Mouse (Mus musculus): ENCODE data around the gene Slc1a3. TPM values are rescaled to one million over a fixed set of nuclear protein-coding genes. Genes with fewer than 3 reads are reported as not detected.

Gene Slc1a3
- polyA plus RNA-seq, 1 experiment from 2014 or later: 48.7 TPM

DNA sequence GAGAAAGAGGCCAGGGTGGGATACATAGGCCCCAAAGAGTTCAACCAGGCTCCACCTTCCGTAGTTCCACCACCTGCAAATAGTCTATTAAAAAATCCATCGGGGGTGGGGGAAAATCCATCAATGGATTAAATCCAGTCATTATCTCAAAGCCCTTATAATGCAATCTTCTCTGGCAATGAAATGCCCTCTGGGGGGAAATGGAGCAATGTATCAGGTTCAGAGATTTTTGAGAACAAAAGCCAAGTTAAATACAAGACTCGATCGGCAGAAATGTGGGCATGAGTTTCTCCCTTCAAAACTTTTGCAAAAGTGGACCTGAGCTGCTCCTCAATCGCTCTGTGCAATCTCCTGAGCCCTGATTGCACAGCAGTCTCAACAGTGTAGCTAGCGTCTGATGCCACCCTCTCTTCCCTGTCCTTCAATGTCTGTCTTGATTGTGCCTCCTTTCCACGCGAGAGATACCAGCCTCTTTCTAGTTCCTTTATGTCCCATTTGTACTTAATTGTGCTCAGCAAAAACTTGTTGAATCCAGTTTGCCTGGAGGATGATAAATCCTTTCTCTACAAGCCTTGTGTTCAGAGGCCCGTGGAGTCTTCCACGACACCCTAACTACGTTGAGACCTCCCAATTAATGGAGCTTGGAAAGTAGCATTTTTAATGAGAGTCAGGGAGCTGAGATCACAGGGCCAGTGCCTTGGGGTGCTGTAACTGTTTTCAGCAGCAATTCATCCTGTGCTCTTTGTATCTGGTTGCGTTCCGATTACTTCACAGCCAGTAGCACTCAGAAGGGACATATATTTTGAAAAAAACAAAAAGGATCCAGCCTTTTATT is 109.0 kb downstream of the Slc1a3 start:
- 0 out of 2 replicates have a peak, but pooled peaks have one; percentile 33 for ATAC-seq (replicated peaks; ENCODE audit: low FRiP score)
- WGBS: 56% methylated on average over 13 of the region's 13 CpGs

GRCm38 (mm10) chr15:8596375-8596900 is 114.1 kb downstream of the Slc1a3 start:
- no peak overlapping the region for H3K27ac ChIP-seq (ENCODE audit: low read depth, low read length)
- no peaks in the 10 kb centered on the region for H3K9me3 ChIP-seq (ENCODE audit: control insufficient read depth, low read length)
- no peak overlapping the region for H3K4me2 ChIP-seq (ENCODE audit: low read depth, low read length, severe bottlenecking)
- H3K9ac ChIP-seq (ENCODE audit: low read length): no peak overlapping the region
- H3K27me3 ChIP-seq (ENCODE audit: control insufficient read depth, insufficient read depth, low read length): no peaks in the 10 kb centered on the region
- WGBS: 80% methylated on average over 8 of the region's 8 CpGs
- H3K36me3 ChIP-seq (ENCODE audit: control insufficient read depth, insufficient read depth, low read length): no peaks in the 10 kb centered on the region
- no peaks in the 10 kb centered on the region for H3K4me1 ChIP-seq (replicated peaks; ENCODE audit: control insufficient read depth, insufficient read depth, low read length)
- no peak overlapping the region for H3K4me3 ChIP-seq (ENCODE audit: low read depth, low read length)
- ATAC-seq (replicated peaks; ENCODE audit: low FRiP score) (no peak), DNase-seq (ENCODE audit: low spot score) (no peak)

More for the DNA sequence above, 109.0 kb downstream of the Slc1a3 start:
- Histone ChIP-seq H3K4me3 (ENCODE audit: low read depth, low read length) (no peak overlapping the region), H3K36me3 (ENCODE audit: control insufficient read depth, insufficient read depth, low read length) (no peaks in the 10 kb centered on the region), H3K4me2 (ENCODE audit: low read depth, low read length, severe bottlenecking) (no peak overlapping the region), H3K4me1 (replicated peaks; ENCODE audit: control insufficient read depth, insufficient read depth, low read length) (no peaks in the 10 kb centered on the region), H3K9me3 (ENCODE audit: control insufficient read depth, low read length) (no peaks in the 10 kb centered on the region), H3K9ac (ENCODE audit: low read length) (no peak overlapping the region), H3K27ac (ENCODE audit: low read depth, low read length) (no peak overlapping the region), H3K27me3 (ENCODE audit: control insufficient read depth, insufficient read depth, low read length) (no peaks in the 10 kb centered on the region)
- no peak for DNase-seq (ENCODE audit: low spot score)

DNA sequence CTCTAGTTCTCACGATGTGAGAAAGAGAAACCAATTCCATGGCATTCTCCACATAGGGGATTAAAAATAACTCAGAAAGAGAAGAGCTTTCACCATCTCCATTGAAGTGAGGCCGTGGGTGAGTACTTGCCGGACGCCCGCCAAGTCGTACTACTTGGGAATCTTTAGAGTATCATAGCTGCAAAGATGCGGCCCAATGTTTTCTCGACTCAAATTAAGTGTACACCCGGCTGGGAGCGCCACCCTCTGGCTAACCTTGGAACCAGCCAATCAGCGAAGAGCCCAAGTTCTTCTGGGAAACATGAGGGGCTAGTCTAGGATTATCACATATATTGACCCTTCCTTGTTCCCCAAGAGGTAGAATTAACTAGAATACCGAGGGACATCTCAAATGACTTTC is 115.3 kb downstream of the Slc1a3 start:
- 82% methylated on average over 12 of the region's 12 CpGs for WGBS
- DNase-seq (ENCODE audit: low spot score) (no peak), ATAC-seq (replicated peaks; ENCODE audit: low FRiP score) (no peak)
- Histone ChIP-seq H3K4me1 (replicated peaks; ENCODE audit: control insufficient read depth, insufficient read depth, low read length) (no peaks in the 10 kb centered on the region), H3K9me3 (ENCODE audit: control insufficient read depth, low read length) (no peaks in the 10 kb centered on the region), H3K27ac (ENCODE audit: low read depth, low read length) (no peak overlapping the region), H3K4me3 (ENCODE audit: low read depth, low read length) (no peak overlapping the region), H3K9ac (ENCODE audit: low read length) (no peak overlapping the region), H3K4me2 (ENCODE audit: low read depth, low read length, severe bottlenecking) (no peak overlapping the region), H3K36me3 (ENCODE audit: control insufficient read depth, insufficient read depth, low read length) (no peaks in the 10 kb centered on the region), H3K27me3 (ENCODE audit: control insufficient read depth, insufficient read depth, low read length) (no peaks in the 10 kb centered on the region)

DNA sequence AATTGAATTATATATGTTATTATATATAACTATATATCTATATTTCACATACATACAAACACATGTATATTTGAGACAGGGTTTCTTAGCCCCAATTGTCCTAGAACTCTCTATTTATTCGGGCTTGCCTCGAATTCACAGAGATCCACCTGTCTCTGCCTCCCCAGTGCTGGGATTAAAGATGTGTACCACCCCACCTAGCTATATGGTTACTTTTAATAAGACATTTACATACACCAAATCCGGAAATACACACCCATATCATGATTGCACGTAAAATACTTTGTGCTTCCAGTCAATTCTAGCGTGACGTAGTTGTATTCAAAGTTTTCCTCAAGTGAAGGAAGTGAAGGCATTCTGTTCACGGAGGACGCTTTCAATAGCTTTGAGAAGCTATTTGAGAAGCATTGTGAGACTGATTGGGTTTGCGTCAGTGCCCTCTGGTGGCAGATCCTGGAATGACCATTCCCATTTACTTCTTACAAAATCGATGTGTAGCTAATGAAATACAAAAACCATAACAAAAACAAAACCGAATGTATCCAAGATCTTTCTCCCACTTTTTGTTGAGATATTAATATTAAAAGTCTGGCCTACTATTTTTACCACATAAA is 121.0 kb downstream of the Slc1a3 start:
- 25% methylated on average over 11 of the region's 11 CpGs for WGBS
- 0 out of 2 replicates have a peak, but pooled peaks have one; percentile 36 for ATAC-seq (replicated peaks; ENCODE audit: low FRiP score)

DNA sequence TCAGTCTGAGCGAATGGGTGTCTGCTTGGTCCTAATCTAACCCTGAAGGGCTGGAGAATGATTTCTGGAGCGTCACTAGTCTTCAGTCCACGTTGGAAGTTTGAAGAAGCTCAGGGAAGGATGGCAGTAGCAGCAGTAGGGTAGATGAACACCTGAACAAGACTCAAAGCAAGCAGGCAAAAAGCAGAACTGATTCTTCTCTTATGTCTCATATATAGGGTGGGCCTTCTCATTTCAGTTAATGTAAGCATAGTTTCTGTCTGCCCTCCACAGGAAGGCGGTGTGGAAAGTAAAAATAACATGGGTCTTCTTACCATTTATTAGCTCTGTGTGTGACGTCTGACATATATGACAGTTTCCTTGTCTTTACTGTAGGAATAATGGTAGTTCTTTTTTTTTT is 122.5 kb downstream of the Slc1a3 start:
- WGBS: 93% methylated on average over 5 of the region's 5 CpGs

More for the DNA sequence above, 121.0 kb downstream of the Slc1a3 start:
- no peak overlapping the region for H3K27ac ChIP-seq (ENCODE audit: low read depth, low read length)
- no peaks in the 10 kb centered on the region for H3K4me1 ChIP-seq (replicated peaks; ENCODE audit: control insufficient read depth, insufficient read depth, low read length)
- H3K4me2 ChIP-seq (ENCODE audit: low read depth, low read length, severe bottlenecking): no peak overlapping the region
- no peaks in the 10 kb centered on the region for H3K9me3 ChIP-seq (ENCODE audit: control insufficient read depth, low read length)
- DNase-seq (ENCODE audit: low spot score): peak; percentile 88
- no peak overlapping the region for H3K4me3 ChIP-seq (ENCODE audit: low read depth, low read length)
- H3K9ac ChIP-seq (ENCODE audit: low read length): no peak overlapping the region
- H3K27me3 ChIP-seq (ENCODE audit: control insufficient read depth, insufficient read depth, low read length): no peaks in the 10 kb centered on the region
- no peaks in the 10 kb centered on the region for H3K36me3 ChIP-seq (ENCODE audit: control insufficient read depth, insufficient read depth, low read length)

DNA sequence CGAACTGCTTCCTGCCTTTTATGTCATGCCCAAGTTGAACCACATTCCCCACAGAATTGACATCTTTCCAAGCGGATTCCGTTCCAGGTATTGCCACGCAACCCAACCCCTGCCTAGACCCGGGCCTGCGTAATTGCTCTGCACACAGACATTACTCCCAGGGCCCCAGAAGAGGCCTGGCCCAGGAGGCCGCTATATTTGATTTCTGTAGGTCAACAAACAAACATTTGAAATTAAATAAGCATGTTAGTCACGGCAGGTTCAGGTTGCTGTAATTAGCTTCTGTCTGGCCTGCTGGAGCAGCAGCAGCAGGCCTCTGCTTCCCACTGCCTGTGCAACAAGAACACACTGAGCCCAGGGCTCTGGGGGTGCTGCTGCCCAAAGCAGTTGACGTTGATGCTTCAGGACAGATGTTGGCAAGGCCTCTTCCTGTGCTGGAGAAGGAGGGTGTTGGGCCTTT is 123.7 kb downstream of the Slc1a3 start:
- Histone ChIP-seq H3K27ac (ENCODE audit: low read depth, low read length) (no peak overlapping the region), H3K4me3 (ENCODE audit: low read depth, low read length) (no peak overlapping the region), H3K36me3 (ENCODE audit: control insufficient read depth, insufficient read depth, low read length) (no peaks in the 10 kb centered on the region), H3K9ac (ENCODE audit: low read length) (no peak overlapping the region), H3K4me2 (ENCODE audit: low read depth, low read length, severe bottlenecking) (no peak overlapping the region), H3K27me3 (ENCODE audit: control insufficient read depth, insufficient read depth, low read length) (no peaks in the 10 kb centered on the region), H3K4me1 (replicated peaks; ENCODE audit: control insufficient read depth, insufficient read depth, low read length) (no peaks in the 10 kb centered on the region), H3K9me3 (ENCODE audit: control insufficient read depth, low read length) (no peaks in the 10 kb centered on the region)
- no peak for ATAC-seq (replicated peaks; ENCODE audit: low FRiP score)
- no peak for DNase-seq (ENCODE audit: low spot score)
- 80% methylated on average over 9 of the region's 9 CpGs for WGBS

More for the DNA sequence above, 122.5 kb downstream of the Slc1a3 start:
- H3K4me2 ChIP-seq (ENCODE audit: low read depth, low read length, severe bottlenecking): no peak overlapping the region
- no peak for DNase-seq (ENCODE audit: low spot score)
- ATAC-seq (replicated peaks; ENCODE audit: low FRiP score): no peak
- no peaks in the 10 kb centered on the region for H3K9me3 ChIP-seq (ENCODE audit: control insufficient read depth, low read length)
- H3K27me3 ChIP-seq (ENCODE audit: control insufficient read depth, insufficient read depth, low read length): no peaks in the 10 kb centered on the region
- no peak overlapping the region for H3K4me3 ChIP-seq (ENCODE audit: low read depth, low read length)
- H3K4me1 ChIP-seq (replicated peaks; ENCODE audit: control insufficient read depth, insufficient read depth, low read length): no peaks in the 10 kb centered on the region
- H3K27ac ChIP-seq (ENCODE audit: low read depth, low read length): no peak overlapping the region
- H3K36me3 ChIP-seq (ENCODE audit: control insufficient read depth, insufficient read depth, low read length): no peaks in the 10 kb centered on the region
- H3K9ac ChIP-seq (ENCODE audit: low read length): no peak overlapping the region

Other genes starting within 250 kb of the Slc1a3 start
- not detected in 2 replicates for gene Gm2310, start 190.8 kb downstream of the Slc1a3 start, polyA plus RNA-seq (2014; fragmentation: Nextera tagmentation; extraction: Ambion mirVana)

Measured in forebrain, embryonic 11.5 days (tissue).